Mouse (Mus musculus): ENCODE measurements around the gene Ino80. TPM values are rescaled to one million over a fixed set of nuclear protein-coding genes. Genes with fewer than 3 reads are reported as not detected.

The Ino80 gene
- polyA plus RNA-seq, 1 experiment from 2014 or later, result 4.3 TPM

GRCm38 (mm10) chr2:119476166-119476565, 1.3 kb downstream of the Ino80 start:
- Histone ChIP-seq H3K36me3 (ENCODE audit: control insufficient read depth, insufficient read depth, low read length) (no peaks in the 10 kb centered on the region; the same call in 1 of the 2 replicates), H3K9ac (ENCODE audit: low read length) (peak overlapping the region; percentile 99; the same call in 1 of the 2 replicates), H3K27me3 (ENCODE audit: control insufficient read depth, insufficient read depth, low read length) (no peaks in the 10 kb centered on the region), H3K4me2 (peak overlapping the region; percentile 64), H3K9me3 (ENCODE audit: control insufficient read depth, low read length) (no peaks in the 10 kb centered on the region), H3K4me1 (ENCODE audit: control insufficient read depth, insufficient read depth, low read length) (peaks cover 8% of the 10 kb centered on the region; the same call in 1 of the 2 replicates), H3K27ac (ENCODE audit: low read depth, low read length) (no peak overlapping the region), H3K4me3 (ENCODE audit: low read depth, low read length) (peak overlapping the region; percentile 95)
- WGBS, result 33% methylated on average over 7 of the region's 7 CpGs
- ATAC-seq (ENCODE audit: low FRiP score), result no peak
- DNase-seq (ENCODE audit: low spot score, missing footprints), result peak; percentile 14

- Histone ChIP-seq H3K27ac (ENCODE audit: low read depth, low read length) (no peak overlapping the region), H3K36me3 (ENCODE audit: control insufficient read depth, insufficient read depth, low read length) (no peaks in the 10 kb centered on the region), H3K4me3 (ENCODE audit: low read depth, low read length) (no peak overlapping the region), H3K9ac (ENCODE audit: low read length) (no peak overlapping the region), H3K9me3 (ENCODE audit: control insufficient read depth, low read length) (no peaks in the 10 kb centered on the region), H3K27me3 (ENCODE audit: control insufficient read depth, insufficient read depth, low read length) (no peaks in the 10 kb centered on the region), H3K4me1 (ENCODE audit: control insufficient read depth, insufficient read depth, low read length) (no peaks in the 10 kb centered on the region), H3K4me2 (no peak overlapping the region)
- WGBS, result 63% methylated on average over 4 of the region's 4 CpGs
- DNase-seq (ENCODE audit: low spot score, missing footprints) (no peak), ATAC-seq (ENCODE audit: low FRiP score) (no peak)
Observed at GRCm38 (mm10) chr2:119463945-119464344, 13.5 kb downstream of the Ino80 start.

GRCm38 (mm10) chr2:119463114-119463775, 14.2 kb downstream of the Ino80 start:
- H3K36me3 ChIP-seq (ENCODE audit: control insufficient read depth, insufficient read depth, low read length), result no peaks in the 10 kb centered on the region
- H3K27me3 ChIP-seq (ENCODE audit: control insufficient read depth, insufficient read depth, low read length), result no peaks in the 10 kb centered on the region
- no peak overlapping the region for H3K27ac ChIP-seq (ENCODE audit: low read depth, low read length)
- H3K9ac ChIP-seq (ENCODE audit: low read length), result no peak overlapping the region
- WGBS, result 93% methylated on average over 5 of the region's 5 CpGs
- no peak for ATAC-seq (ENCODE audit: low FRiP score)
- DNase-seq (ENCODE audit: low spot score, missing footprints), result peak; percentile 74
- H3K4me2 ChIP-seq, result no peak overlapping the region
- no peaks in the 10 kb centered on the region for H3K4me1 ChIP-seq (ENCODE audit: control insufficient read depth, insufficient read depth, low read length)
- no peak overlapping the region for H3K4me3 ChIP-seq (ENCODE audit: low read depth, low read length)
- H3K9me3 ChIP-seq (ENCODE audit: control insufficient read depth, low read length), result no peaks in the 10 kb centered on the region

GRCm38 (mm10) chr2:119461028-119461427, 16.5 kb downstream of the Ino80 start:
- ATAC-seq (ENCODE audit: low FRiP score), result no peak
- Histone ChIP-seq H3K9me3 (ENCODE audit: control insufficient read depth, low read length) (no peaks in the 10 kb centered on the region), H3K36me3 (ENCODE audit: control insufficient read depth, insufficient read depth, low read length) (peaks cover 4% of the 10 kb centered on the region; the same call in 1 of the 2 replicates), H3K27me3 (ENCODE audit: control insufficient read depth, insufficient read depth, low read length) (no peaks in the 10 kb centered on the region), H3K4me2 (no peak overlapping the region), H3K4me1 (ENCODE audit: control insufficient read depth, insufficient read depth, low read length) (no peaks in the 10 kb centered on the region), H3K4me3 (ENCODE audit: low read depth, low read length) (no peak overlapping the region), H3K9ac (ENCODE audit: low read length) (no peak overlapping the region), H3K27ac (ENCODE audit: low read depth, low read length) (no peak overlapping the region)
- peak; percentile 69 for DNase-seq (ENCODE audit: low spot score, missing footprints)
- 95% methylated on average over 3 of the region's 3 CpGs for WGBS

- Histone ChIP-seq H3K4me1 (ENCODE audit: control insufficient read depth, insufficient read depth, low read length) (no peaks in the 10 kb centered on the region), H3K4me2 (no peak overlapping the region), H3K36me3 (ENCODE audit: control insufficient read depth, insufficient read depth, low read length) (peaks cover 7% of the 10 kb centered on the region; the same call in 1 of the 2 replicates), H3K27me3 (ENCODE audit: control insufficient read depth, insufficient read depth, low read length) (no peaks in the 10 kb centered on the region), H3K4me3 (ENCODE audit: low read depth, low read length) (no peak overlapping the region), H3K9me3 (ENCODE audit: control insufficient read depth, low read length) (no peaks in the 10 kb centered on the region), H3K9ac (ENCODE audit: low read length) (no peak overlapping the region), H3K27ac (ENCODE audit: low read depth, low read length) (no peak overlapping the region)
- DNase-seq (ENCODE audit: low spot score, missing footprints) (no peak), ATAC-seq (ENCODE audit: low FRiP score) (no peak)
- 91% methylated on average over 3 of the region's 3 CpGs for WGBS
Observed at GRCm38 (mm10) chr2:119454558-119454957, 22.9 kb downstream of the Ino80 start.

GRCm38 (mm10) chr2:119436988-119437387, 40.5 kb downstream of the Ino80 start:
- no peak overlapping the region for H3K4me3 ChIP-seq (ENCODE audit: low read depth, low read length)
- H3K27ac ChIP-seq (ENCODE audit: low read depth, low read length), result no peak overlapping the region
- no peak overlapping the region for H3K9ac ChIP-seq (ENCODE audit: low read length)
- DNase-seq (ENCODE audit: low spot score, missing footprints) (peak; percentile 93), ATAC-seq (ENCODE audit: low FRiP score) (no peak)
- H3K9me3 ChIP-seq (ENCODE audit: control insufficient read depth, low read length), result no peaks in the 10 kb centered on the region
- H3K36me3 ChIP-seq (ENCODE audit: control insufficient read depth, insufficient read depth, low read length), result peaks cover 11% of the 10 kb centered on the region; the same call in 1 of the 2 replicates
- no peak overlapping the region for H3K4me2 ChIP-seq
- H3K4me1 ChIP-seq (ENCODE audit: control insufficient read depth, insufficient read depth, low read length), result no peaks in the 10 kb centered on the region
- H3K27me3 ChIP-seq (ENCODE audit: control insufficient read depth, insufficient read depth, low read length), result no peaks in the 10 kb centered on the region
- WGBS, result 100% methylated on average over 1 of the region's 1 CpGs

- no peak overlapping the region for H3K27ac ChIP-seq (ENCODE audit: low read depth, low read length)
- no peaks in the 10 kb centered on the region for H3K4me1 ChIP-seq (ENCODE audit: control insufficient read depth, insufficient read depth, low read length)
- WGBS, result 93% methylated on average over 4 of the region's 4 CpGs
- ATAC-seq (ENCODE audit: low FRiP score) (no peak), DNase-seq (ENCODE audit: low spot score, missing footprints) (no peak)
- H3K4me3 ChIP-seq (ENCODE audit: low read depth, low read length), result no peak overlapping the region
- H3K9me3 ChIP-seq (ENCODE audit: control insufficient read depth, low read length), result no peaks in the 10 kb centered on the region
- H3K4me2 ChIP-seq, result no peak overlapping the region
- no peak overlapping the region for H3K9ac ChIP-seq (ENCODE audit: low read length)
- H3K27me3 ChIP-seq (ENCODE audit: control insufficient read depth, insufficient read depth, low read length), result no peaks in the 10 kb centered on the region
- H3K36me3 ChIP-seq (ENCODE audit: control insufficient read depth, insufficient read depth, low read length), result peaks cover 11% of the 10 kb centered on the region; the same call in 1 of the 2 replicates
Observed at GRCm38 (mm10) chr2:119436467-119436866, 41.0 kb downstream of the Ino80 start.

- no peaks in the 10 kb centered on the region for H3K4me1 ChIP-seq (ENCODE audit: control insufficient read depth, insufficient read depth, low read length)
- no peak overlapping the region for H3K27ac ChIP-seq (ENCODE audit: low read depth, low read length)
- no peak overlapping the region for H3K9ac ChIP-seq (ENCODE audit: low read length)
- no peaks in the 10 kb centered on the region for H3K27me3 ChIP-seq (ENCODE audit: control insufficient read depth, insufficient read depth, low read length)
- H3K4me2 ChIP-seq, result no peak overlapping the region
- 74% methylated on average over 1 of the region's 1 CpGs for WGBS
- H3K4me3 ChIP-seq (ENCODE audit: low read depth, low read length), result no peak overlapping the region
- H3K36me3 ChIP-seq (ENCODE audit: control insufficient read depth, insufficient read depth, low read length), result peaks cover 9% of the 10 kb centered on the region; the same call in 1 of the 2 replicates
- no peaks in the 10 kb centered on the region for H3K9me3 ChIP-seq (ENCODE audit: control insufficient read depth, low read length)
- ATAC-seq (ENCODE audit: low FRiP score), result no peak
- peak; percentile 88 for DNase-seq (ENCODE audit: low spot score, missing footprints)
Observed at GRCm38 (mm10) chr2:119413819-119414218, 63.7 kb downstream of the Ino80 start.

- peaks cover 5% of the 10 kb centered on the region; the same call in 1 of the 2 replicates for H3K36me3 ChIP-seq (ENCODE audit: control insufficient read depth, insufficient read depth, low read length)
- 84% methylated on average over 2 of the region's 2 CpGs for WGBS
Observed at GRCm38 (mm10) chr2:119411674-119412073, 65.8 kb downstream of the Ino80 start.

More at GRCm38 (mm10) chr2:119411674-119412073, 65.8 kb downstream of the Ino80 start:
- DNase-seq (ENCODE audit: low spot score, missing footprints) (no peak), ATAC-seq (ENCODE audit: low FRiP score) (no peak)
- H3K4me3 ChIP-seq (ENCODE audit: low read depth, low read length), result no peak overlapping the region
- no peaks in the 10 kb centered on the region for H3K4me1 ChIP-seq (ENCODE audit: control insufficient read depth, insufficient read depth, low read length)
- H3K9ac ChIP-seq (ENCODE audit: low read length), result no peak overlapping the region
- no peaks in the 10 kb centered on the region for H3K9me3 ChIP-seq (ENCODE audit: control insufficient read depth, low read length)
- H3K27ac ChIP-seq (ENCODE audit: low read depth, low read length), result no peak overlapping the region
- H3K27me3 ChIP-seq (ENCODE audit: control insufficient read depth, insufficient read depth, low read length), result no peaks in the 10 kb centered on the region
- no peak overlapping the region for H3K4me2 ChIP-seq

Measured in midbrain, embryonic 11.5 days (tissue).